Mouse (Mus musculus): ENCODE measurements around the gene Vamp9.

GRCm38 (mm10) chr5:99941273-99941672 is 35.2 kb downstream of the Vamp9 start:
- TF ChIP-seq CTCF (IDR thresholded peaks at IDR 0.05; ENCODE audit: control insufficient read depth, insufficient read depth, insufficient replicate concordance, low read depth, low read length) (no peak), POLR2A (IDR thresholded peaks at IDR 0.05; ENCODE audit: control insufficient read depth, low read depth, low read length) (no peak)

Data from testis, adult 2 months (tissue).